Mouse (Mus musculus): ENCODE measurements at regions not wholly inside any gene's neighbourhood (a gene's known extent, or its start where the extent isn't known, plus 50 kb on each side); places are given as distances from the start of the nearest gene placed in this dataset.

- no peak for DNase-seq (ENCODE audit: low spot score)
Measured at GRCm38 (mm10) chr16:29993111-29993510, 71.1 kb upstream of the Hes1 start.

- no peak for DNase-seq (ENCODE audit: low spot score)
Measured at GRCm38 (mm10) chr16:29993535-29993934, 70.6 kb upstream of the Hes1 start.

DNA sequence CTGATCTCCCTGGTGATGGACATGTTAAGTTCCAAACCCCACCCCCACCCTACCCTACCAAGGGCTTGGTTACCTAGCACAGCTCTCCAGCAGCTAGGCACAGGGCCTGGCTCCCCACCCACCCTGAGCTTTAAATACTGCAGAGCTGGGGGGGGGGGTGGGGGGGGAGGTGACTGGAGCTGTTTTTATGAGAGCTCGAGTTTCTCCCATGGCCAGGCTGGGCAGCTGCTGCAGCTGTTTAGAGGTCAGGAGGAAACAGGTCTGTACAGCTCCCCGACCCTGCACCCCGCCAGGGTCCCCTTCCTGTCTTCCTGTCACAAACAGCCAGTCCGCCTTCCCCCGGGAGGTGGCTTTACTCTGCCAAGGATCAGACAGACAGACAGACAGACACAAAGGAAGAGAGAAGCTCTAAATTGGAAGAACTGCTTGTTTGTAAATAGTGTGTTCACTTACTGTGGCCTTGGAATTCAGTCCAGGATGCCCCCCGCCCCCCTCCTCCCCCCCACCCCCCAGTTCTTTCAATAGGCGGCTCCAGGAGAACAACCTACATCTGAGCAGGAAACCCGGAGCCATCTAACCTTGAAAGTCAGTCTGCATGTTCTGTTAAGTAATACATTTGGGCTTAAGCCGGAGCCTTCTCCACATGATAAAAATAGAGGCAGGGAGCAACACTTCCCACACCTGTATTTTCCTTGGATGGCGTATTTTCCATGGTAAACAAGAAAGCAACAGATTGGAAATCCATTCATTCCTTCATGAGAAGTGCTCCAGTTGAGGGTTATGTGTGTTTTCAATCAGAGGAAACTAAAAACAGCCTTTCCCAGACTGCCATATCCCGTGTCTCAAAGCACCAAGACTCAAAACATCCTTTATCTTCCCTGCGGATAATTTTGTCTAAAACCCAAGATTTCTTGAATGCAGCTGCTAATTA is 67.8 kb upstream of the Hes1 start:
- no peak for DNase-seq (ENCODE audit: low spot score)

DNA sequence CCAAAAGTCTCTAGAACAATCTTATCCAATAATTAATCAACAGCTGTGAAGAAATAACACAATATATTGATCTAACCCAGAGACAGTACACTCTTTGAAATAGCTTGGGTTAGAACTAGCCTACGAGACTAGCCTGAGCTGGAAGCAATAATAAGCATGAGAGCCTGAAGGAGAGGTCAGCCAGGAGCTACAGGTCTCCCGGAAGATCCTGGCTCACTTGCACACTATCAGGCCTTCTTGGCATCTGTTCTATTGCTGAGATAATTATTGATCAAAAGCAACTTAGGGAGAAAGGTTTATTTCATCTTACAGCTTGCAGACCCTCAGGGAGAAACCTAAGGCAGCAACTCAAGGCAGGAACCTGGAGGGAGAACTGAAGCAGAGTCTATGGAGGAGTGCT is 64.0 kb upstream of the Hes1 start:
- DNase-seq (ENCODE audit: low spot score), result no peak

GRCm38 (mm10) chr16:30005124-30005523 is 59.1 kb upstream of the Hes1 start:
- DNase-seq (ENCODE audit: low spot score), result no peak

DNA sequence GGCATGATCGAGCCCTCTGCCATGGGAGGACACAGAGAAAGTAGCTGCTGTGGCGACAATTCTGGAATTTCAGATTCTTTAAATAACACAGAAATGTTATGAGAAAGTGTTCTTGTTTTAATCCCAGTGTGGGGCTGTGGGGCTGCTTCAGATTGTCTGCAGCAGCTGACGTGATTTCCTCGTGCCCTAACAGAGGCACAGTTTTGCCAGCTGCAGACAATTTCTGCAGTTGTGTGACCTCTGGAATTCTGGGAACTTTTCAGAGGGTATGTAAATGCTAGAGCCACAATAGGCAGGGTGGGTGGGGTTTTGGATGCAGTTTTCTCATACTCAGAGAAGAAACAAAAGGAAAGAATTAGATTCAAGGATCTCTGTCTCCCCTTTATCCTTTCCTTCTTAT is 57.4 kb upstream of the Hes1 start:
- DNase-seq (ENCODE audit: low spot score), result no peak

DNA sequence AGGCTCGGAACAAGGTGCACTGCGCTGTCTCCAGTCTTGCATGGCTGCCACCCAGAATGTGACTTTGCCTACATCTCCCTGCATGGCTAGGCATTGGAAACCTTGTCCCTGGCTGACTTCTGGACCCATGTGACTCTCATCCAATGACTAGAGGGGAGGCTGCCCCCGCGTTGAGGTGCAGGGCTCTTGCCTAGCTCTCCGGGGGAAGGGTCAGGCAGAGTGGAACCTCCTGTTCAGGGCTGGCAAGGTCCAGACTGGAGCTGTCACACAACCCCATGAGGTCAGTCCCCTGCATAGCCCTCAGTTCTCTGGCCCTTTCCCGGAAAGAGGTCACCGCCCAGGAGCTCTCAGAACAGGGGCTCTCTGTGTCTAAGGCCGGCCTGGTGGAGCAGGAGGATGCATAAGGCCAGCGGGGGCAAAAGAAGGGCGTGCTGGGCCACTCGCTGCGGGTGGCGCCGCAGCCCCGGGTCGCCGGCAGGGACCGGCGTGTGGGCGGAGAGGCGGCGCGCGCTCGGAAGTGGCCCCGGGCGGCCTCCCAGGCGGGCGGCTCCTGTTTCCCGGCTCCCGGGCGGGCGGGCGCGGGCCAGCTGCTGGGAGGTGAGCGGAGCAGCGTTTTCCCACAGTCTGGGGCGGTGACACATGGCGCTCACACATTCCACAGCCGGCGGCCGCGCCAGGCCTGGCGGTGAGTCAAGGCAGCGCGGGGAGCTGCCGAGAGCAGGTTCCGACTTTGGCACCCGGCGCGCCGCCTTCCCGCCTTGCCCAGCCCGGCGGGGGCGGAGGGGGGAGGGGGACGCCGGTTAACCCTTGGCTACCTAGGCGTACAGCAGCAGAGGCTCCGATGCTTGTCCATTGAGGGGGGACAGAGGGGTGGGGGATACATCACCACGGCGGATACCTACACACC is 55.5 kb upstream of the Hes1 start:
- peak; percentile 90 for DNase-seq (ENCODE audit: low spot score)

- no peak for DNase-seq (ENCODE audit: low spot score)
Measured at GRCm38 (mm10) chr16:30009521-30010186, 54.5 kb upstream of the Hes1 start.

- DNase-seq (ENCODE audit: low spot score), result no peak
Measured at GRCm38 (mm10) chr16:30013123-30013522, 51.1 kb upstream of the Hes1 start.

GRCm38 (mm10) chr16:30013943-30014342 is 50.2 kb upstream of the Hes1 start:
- no peak for DNase-seq (ENCODE audit: low spot score)

Measured in testis, postnatal 10 days (tissue).